Mouse (Mus musculus) lung, adult 2 months (tissue): ENCODE measurements around the gene Galc. TPM values are rescaled to one million over a fixed set of nuclear protein-coding genes. Genes with fewer than 3 reads are reported as not detected.
"Not testable (repeated sequence)": the region's sequence is repeated elsewhere in the genome, so short reads cannot be mapped to it uniquely, and the experiment has no call there.

Experiments used
- DNase-seq: peaks from one replicate; pipeline ENCODE4 v3.0.0; 2022
- H3K4me1 ChIP-seq: fragments of 200-500 bp; 2 replicates; pipeline ENCODE4 v1.6.1; 2011; ENCODE audit warnings: low read length; ENCODE audit not compliant: control insufficient read depth, insufficient read depth
- H3K4me3 ChIP-seq: fragments of 200-500 bp; replicated peaks from 2 replicates; pipeline ENCODE3; 2011; ENCODE audit warnings: low read depth, mild to moderate bottlenecking, control low read depth, low read length; ENCODE audit errors: extremely low read depth
- CTCF ChIP-seq: fragments of 200-500 bp; IDR thresholded peaks from 2 replicates; pipeline ENCODE4 v1.5.1; 2011; ENCODE audit warnings: mild to moderate bottlenecking, low read length, control low read depth; ENCODE audit not compliant: insufficient read depth
- POLR2A ChIP-seq: fragments of 200-500 bp; IDR thresholded peaks from 2 replicates; pipeline ENCODE4 v1.6.1; 2011; ENCODE audit warnings: low read depth, mild to moderate bottlenecking, control low read depth, low read length, borderline replicate concordance; ENCODE audit errors: extremely low read depth
- WGBS: fragments of 180-500 bp; shearing (Covaris S2); methylation state at CpG from one replicate; pipeline ENCODE4 v1.1.7; 2018; 5-methylcytosine and 5-hydroxymethylcytosine counted together
- polyA plus RNA-seq: library from polyadenylated mRNA; depleted of rRNA; stranded (reverse); fragments of >200 nt; gene quantifications from 2 replicates; pipeline ENCODE4 v1.2.3, GENCODE M21; 2012

Galc gene
- polyA plus RNA-seq, 1 experiment: 16.2 TPM

DNA sequence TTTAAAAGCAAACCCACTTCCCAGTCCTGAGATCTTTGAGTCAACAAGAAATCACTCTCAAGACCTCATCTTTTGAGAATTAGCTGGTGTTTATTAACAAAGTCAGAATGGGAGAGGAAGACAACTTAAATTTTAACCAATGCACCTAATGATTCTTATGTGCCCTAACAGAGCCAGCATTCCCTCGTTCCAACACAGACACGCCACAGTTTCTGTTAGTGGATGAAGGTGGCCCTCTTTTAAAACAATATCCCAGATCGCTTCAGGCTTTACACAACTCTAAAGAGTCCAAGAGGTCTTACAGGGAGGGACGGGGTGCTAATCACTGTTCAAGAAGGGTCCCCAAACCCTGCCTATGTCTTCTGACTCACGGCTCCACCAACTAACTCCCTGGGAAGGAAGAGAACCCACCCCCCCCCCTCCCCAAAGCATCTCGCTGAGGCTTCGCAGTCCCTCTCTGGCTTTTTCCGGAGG lies 851 bp downstream of the Galc start:
- DNase-seq: no peak
- WGBS: 2% methylated on average over 8 of the region's 8 CpGs
- Histone ChIP-seq H3K4me3 (peak overlapping the region; percentile 97), H3K4me1 (peaks cover 5% of the 10 kb centered on the region; the same call in 1 of the 2 replicates)
- TF ChIP-seq CTCF: no peak
- no peak for TF ChIP-seq POLR2A

DNA sequence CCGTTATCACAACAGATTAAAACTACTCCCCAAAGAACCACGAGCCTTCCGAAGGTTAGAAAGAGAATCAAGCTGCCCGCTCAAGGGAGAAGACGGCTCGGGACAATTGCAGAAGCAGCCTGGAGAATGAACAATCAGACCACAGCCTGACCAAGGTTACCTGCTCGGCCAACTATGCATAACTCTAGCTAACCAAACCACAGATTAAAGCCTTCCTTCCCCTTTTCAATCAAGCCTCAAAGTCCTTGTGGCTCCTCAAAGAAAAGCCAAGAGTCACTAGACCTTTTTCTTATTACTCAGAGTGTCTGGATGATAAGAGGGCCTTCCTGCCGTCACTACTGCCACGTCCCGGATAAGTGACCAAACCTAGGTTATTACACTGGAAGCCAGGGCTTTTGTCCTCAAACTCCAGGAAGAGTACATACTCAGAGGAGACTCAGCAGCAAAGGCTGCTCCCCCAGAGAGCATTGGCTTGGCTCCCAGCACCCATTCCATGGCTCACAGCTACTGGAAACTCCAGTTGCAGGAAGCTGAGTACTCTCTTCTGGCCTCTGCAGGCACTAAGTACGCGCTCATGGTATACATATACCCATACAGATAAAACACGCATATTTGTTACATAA lies 3.8 kb downstream of the Galc start:
- TF ChIP-seq POLR2A (no peak), CTCF (no peak)
- DNase-seq: peak; percentile 18
- Histone ChIP-seq H3K4me1 (peaks cover 5% of the 10 kb centered on the region; the same call in 1 of the 2 replicates), H3K4me3 (no peak overlapping the region)
- 68% methylated on average over 13 of the region's 13 CpGs for WGBS

DNA sequence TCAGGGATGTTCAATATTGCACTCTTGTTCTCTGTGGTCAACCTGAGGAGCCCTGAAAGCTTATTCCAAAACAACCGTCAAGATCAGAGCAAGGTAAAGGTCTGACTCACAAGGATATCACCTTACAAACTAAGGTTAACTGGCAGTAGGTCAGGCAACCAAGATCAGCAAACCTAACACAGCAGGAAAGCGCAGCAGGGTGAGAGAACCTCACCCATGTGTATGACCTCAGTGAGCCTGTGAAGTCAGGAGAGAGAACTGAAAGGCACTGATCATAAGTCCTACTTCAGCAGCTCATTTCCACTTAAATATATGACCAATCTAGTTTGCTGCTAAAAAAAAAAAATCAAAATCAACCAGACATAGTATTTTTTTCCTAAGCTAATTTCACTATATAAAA lies 6.8 kb downstream of the Galc start:
- WGBS: 77% methylated on average over 2 of the region's 2 CpGs
- Histone ChIP-seq H3K4me1 (no peaks in the 10 kb centered on the region), H3K4me3 (no peak overlapping the region)
- TF ChIP-seq CTCF: no peak
- no peak for TF ChIP-seq POLR2A
- no peak for DNase-seq

DNA sequence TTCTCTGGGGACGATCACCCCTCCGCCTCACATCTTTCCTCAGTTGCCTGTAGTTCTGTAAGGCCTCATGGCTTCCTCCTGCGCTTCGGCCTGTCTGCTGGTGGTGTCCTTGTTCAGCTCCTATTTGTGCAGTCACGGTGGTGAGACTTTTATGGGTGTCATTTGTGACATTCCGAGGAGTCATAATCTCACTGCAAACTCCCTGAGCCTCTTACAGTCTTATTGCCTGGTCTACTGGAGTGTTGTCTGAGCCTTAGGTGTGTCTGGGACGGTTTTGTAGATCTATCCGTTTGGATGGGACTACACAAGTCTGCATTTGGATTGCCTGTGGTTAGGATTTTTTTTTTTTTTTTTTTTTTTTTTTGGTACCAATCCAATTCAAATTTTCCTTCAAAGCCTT lies 8.9 kb downstream of the Galc start:
- Histone ChIP-seq H3K4me1 (no peaks in the 10 kb centered on the region), H3K4me3 (no peak overlapping the region)
- 88% methylated on average over 8 of the region's 8 CpGs for WGBS
- TF ChIP-seq POLR2A (no peak), CTCF (no peak)
- DNase-seq: no peak

DNA sequence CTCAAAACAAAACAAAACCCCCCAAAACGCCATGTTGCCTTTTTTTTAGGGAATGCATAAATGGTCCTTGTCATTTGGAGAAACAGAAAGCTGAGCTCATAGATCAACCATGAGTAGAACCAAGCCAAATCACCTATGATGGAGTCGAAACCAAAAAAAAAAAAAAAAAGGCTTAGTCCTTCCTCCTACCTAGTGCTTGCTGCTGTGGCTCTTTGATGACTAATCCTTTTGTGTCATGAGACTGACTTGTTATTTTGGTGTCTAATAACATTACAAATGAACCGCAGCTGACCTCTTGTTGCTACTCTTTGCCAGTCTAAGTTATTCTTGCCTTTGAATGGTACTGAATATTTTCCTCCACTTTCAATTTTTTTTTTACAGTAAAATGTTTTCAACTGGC lies 9.6 kb downstream of the Galc start:
- TF ChIP-seq CTCF (no peak), POLR2A (no peak)
- no peak for DNase-seq
- 72% methylated on average over 3 of the region's 3 CpGs for WGBS

DNA sequence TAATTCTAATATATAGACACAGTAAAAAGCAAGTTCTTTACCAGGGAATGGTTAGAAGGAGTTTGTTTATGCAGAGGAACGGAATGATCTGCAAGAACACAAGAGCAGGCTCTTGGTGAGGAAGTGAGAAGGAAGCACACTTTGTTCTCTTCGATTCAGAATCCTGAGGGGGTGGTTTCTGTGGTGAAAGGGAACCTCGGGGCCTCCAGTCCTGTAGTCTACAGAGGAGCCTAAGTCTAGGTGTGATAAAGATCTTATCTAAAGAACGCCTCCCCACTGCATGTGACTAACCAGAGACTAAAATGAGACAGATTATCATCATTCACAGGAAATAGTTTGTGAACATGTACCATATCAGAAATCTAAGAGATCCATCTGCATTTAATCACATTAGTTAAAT lies 12.4 kb downstream of the Galc start:
- TF ChIP-seq CTCF (no peak), POLR2A (no peak)
- WGBS: 28% methylated on average over 4 of the region's 4 CpGs
- DNase-seq: no peak

More for the DNA sequence above, 9.6 kb downstream of the Galc start:
- Histone ChIP-seq H3K4me1 (no peaks in the 10 kb centered on the region), H3K4me3 (no peak overlapping the region)

DNA sequence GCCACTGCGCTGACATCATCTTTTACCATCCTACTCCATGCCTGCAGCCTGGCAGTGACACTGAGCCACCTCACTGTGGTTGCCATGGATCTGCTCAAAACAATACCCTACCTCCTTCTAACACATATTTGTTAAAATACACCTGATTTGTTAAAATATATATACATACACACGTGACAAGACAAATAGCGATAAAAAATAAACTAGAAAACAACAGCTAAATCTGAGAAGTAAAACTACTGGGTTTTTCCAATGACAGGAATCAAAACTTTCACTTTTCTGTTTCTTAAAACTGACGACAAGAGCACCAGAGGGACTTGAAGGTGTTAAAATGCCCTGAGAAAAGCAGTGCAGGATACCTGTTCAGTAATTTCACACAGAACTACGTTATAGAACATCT lies 14.4 kb downstream of the Galc start:
- TF ChIP-seq POLR2A: no peak
- TF ChIP-seq CTCF: no peak
- H3K4me3 ChIP-seq: no peak overlapping the region
- 88% methylated on average over 5 of the region's 5 CpGs for WGBS
- no peaks in the 10 kb centered on the region for H3K4me1 ChIP-seq
- DNase-seq: no peak

More for the DNA sequence above, 12.4 kb downstream of the Galc start:
- Histone ChIP-seq H3K4me1 (no peaks in the 10 kb centered on the region), H3K4me3 (no peak overlapping the region)

DNA sequence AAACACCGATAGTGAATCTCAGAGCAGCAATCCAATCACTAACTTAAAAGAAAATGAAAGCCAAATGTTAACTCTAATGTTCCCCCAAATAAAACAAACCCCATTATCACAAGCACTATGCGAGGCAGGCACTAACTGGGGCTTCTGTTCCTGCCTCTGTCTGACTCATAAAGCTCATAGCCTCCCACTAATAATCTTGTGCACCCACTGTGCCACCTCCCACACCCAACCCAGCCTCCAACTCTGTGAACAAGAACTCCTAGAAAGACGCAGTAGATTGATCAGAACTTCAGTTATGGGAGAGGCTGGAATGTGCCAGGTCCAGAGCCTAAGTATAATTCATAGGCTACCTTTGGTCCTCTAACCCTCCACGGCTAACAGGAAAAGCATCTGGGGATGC lies 15.1 kb downstream of the Galc start:
- no peak for DNase-seq
- WGBS: 80% methylated on average over 4 of the region's 4 CpGs
- TF ChIP-seq CTCF (no peak), POLR2A (no peak)
- no peaks in the 10 kb centered on the region for H3K4me1 ChIP-seq
- no peak overlapping the region for H3K4me3 ChIP-seq

DNA sequence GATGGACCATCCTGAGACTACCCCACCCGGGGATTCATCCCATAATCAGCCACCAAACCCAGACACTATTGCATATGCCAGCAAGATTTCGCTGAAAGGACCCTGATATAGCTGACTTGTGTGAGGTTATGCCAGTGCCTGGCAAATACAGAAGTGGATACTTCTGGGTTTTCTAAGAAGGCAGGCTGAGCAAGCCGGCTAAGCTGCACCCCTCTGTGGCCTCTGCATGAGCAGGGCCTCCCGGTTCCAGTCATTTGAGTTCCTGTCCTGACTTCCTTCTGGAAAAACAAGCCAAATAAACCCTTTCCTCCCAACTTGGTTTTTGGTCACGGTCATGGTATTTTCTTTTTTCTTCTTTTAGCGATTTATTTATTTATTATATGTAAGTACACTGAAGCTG lies 20.8 kb downstream of the Galc start:
- not testable (repeated sequence) for H3K4me1 ChIP-seq, DNase-seq, H3K4me3 ChIP-seq
- 68% methylated on average over 6 of the region's 6 CpGs for WGBS

DNA sequence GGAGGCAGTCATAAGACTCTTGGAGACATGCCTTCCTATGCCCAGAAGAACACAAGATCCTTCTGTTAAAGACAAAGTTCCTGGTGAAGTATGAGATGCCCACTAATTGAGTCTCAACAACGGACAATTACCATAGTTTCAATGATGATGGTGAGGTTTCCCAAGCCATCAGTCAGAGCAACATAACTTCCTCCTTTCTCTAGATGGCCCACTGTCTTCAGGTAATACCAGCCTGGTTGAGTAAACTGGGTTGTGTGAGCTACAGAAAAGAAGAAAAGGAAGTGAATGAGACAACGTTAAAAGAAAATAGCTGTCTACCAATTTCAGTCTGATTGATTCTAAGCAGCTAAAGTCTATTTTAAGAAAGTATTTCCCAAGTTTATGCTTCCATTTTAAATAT lies 32.2 kb downstream of the Galc start:
- Histone ChIP-seq H3K4me3 (no peak overlapping the region), H3K4me1 (no peaks in the 10 kb centered on the region)
- no peak for DNase-seq
- WGBS: 90% methylated on average over 2 of the region's 2 CpGs
- TF ChIP-seq CTCF (no peak), POLR2A (no peak)

DNA sequence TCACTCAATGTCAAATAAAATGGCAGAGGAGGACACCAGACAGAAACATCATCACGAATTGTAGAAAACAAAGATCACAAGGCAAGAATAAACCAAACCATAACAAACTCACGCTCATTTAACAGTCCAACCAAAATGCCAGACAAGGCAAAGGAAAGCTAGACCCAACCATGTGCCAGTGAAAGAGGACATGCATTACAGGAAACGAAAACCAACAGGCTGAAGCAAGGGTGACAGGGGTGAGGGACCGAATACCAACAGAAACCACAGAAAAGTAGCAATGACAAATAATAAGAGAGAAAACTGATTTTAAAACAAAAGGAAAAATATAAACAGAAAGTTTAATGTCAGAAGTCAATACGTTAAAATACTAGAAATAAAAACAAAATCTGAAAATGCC lies 36.0 kb downstream of the Galc start:
- 77% methylated on average over 5 of the region's 5 CpGs for whole genome bisulfite sequencing
- no peak for DNase-seq
- no peak for TF ChIP-seq CTCF
- no peak overlapping the region for H3K4me3 ChIP-seq
- no peaks in the 10 kb centered on the region for H3K4me1 ChIP-seq
